Mouse (Mus musculus): ENCODE measurements at regions not wholly inside any gene's neighbourhood (a gene's known extent, or its start where the extent isn't known, plus 50 kb on each side); places are given as distances from the start of the nearest gene placed in this dataset.

- TF ChIP-seq POLR2A (IDR thresholded peaks at IDR 0.05; ENCODE audit: insufficient read depth, low read length) (no peak), EP300 (IDR thresholded peaks at IDR 0.05; ENCODE audit: insufficient read depth, low read depth, low read length) (no peak), CTCF (IDR thresholded peaks at IDR 0.05; ENCODE audit: low read depth, low read length) (no peak)
Measured at GRCm38 (mm10) chr3:50970386-50970785, 253.9 kb upstream of the Noct start.
